ENCODE assay signal across 27 mouse cellular contexts in genomic region chr19:31460188-31460587, GRCm38 (mm10).
A peak's percentile ranks its signal among the peaks of the same experiment; 100 is the strongest.
DNase-seq lines count a peak whose midpoint lies in the region; ATAC-seq lines count a peak whose summit lies in the region.
"Had no signal": no experiment of that assay in that cellular context is flagged by ENCODE, and none has a peak within 500 bp of the region (broad histone marks: within the 10 kb centered on the region; RNA-seq: fewer than 3 reads in every experiment).

No protein-coding gene starts in this region.

- H3K36me3 ChIP-seq in midbrain, embryonic 11.5 days (ENCODE audit: control insufficient read depth, insufficient read depth, low read length) = no peaks in the 10 kb centered on the region
- H3K36me3 ChIP-seq: embryonic facial prominence, embryonic 13.5 days; embryonic facial prominence, embryonic 15.5 days; forebrain, embryonic 10.5 days; forebrain, embryonic 12.5 days; G1E had no signal

- H3K4me1 ChIP-seq in midbrain, embryonic 11.5 days (ENCODE audit: control insufficient read depth, insufficient read depth, low read length) = no peaks in the 10 kb centered on the region
- H3K4me1 ChIP-seq: embryonic facial prominence, embryonic 13.5 days; embryonic facial prominence, embryonic 15.5 days; forebrain, embryonic 10.5 days; forebrain, embryonic 12.5 days had no signal

- no peak overlapping the region for H3K27ac ChIP-seq in midbrain, embryonic 11.5 days (ENCODE audit: low read depth, low read length)
- H3K27ac ChIP-seq: embryonic facial prominence, embryonic 13.5 days; embryonic facial prominence, embryonic 15.5 days; forebrain, embryonic 10.5 days; forebrain, embryonic 12.5 days had no signal

- no peak overlapping the region for H3K4me2 ChIP-seq in midbrain, embryonic 11.5 days
- H3K4me2 ChIP-seq: embryonic facial prominence, embryonic 13.5 days; embryonic facial prominence, embryonic 15.5 days; forebrain, embryonic 12.5 days had no signal

- no peak for DNase-seq in midbrain, embryonic 11.5 days (ENCODE audit: low spot score, missing footprints)
- no peak for DNase-seq in right cerebral cortex, adult 2 months (ENCODE audit: low spot score in 2 of 2)
- no peak for DNase-seq in lung, postnatal 36 days
- DNase-seq: adrenal gland, adult 8-10 months; adrenal gland, postnatal 14 days; adrenal gland, postnatal 36 days; B cell, adult 2 months; cerebellum, adult 11-12 months; cerebellum, adult 2 months; cerebellum, adult 9-10 months; cerebellum, postnatal 10 days; cerebellum, postnatal 25 days; embryo, embryonic 11 days had no signal

- no peaks in the 10 kb centered on the region for H3K9me3 ChIP-seq in midbrain, embryonic 11.5 days (ENCODE audit: control insufficient read depth, low read length)
- H3K9me3 ChIP-seq: embryonic facial prominence, embryonic 13.5 days; embryonic facial prominence, embryonic 15.5 days; forebrain, embryonic 10.5 days; forebrain, embryonic 12.5 days; G1E had no signal

- peak; percentile 63 for ATAC-seq in common myeloid progenitor, adult 5-6 weeks (replicated peaks; ENCODE audit: low read depth, poor library complexity, severe bottlenecking)
- peak; percentile 86 for ATAC-seq in megakaryocyte, adult 5-6 weeks (ENCODE audit: poor library complexity, severe bottlenecking)
- ATAC-seq in midbrain, embryonic 11.5 days (ENCODE audit: low FRiP score) = no peak
- ATAC-seq: activated CD4-positive, CD25-positive, alpha-beta regulatory T cell, adult 4 months; CD4-positive, CD25-positive, alpha-beta regulatory T cell, adult 4 months; forebrain, embryonic 14.5 days; forebrain, embryonic 16.5 days; Patski had no signal

- H3K9ac ChIP-seq in midbrain, embryonic 11.5 days (ENCODE audit: low read length) = no peak overlapping the region
- H3K9ac ChIP-seq: embryonic facial prominence, embryonic 13.5 days; embryonic facial prominence, embryonic 15.5 days; forebrain, embryonic 12.5 days had no signal

- H3K27me3 ChIP-seq in midbrain, embryonic 11.5 days (ENCODE audit: control insufficient read depth, insufficient read depth, low read length) = no peaks in the 10 kb centered on the region
- H3K27me3 ChIP-seq: CH12.LX; embryonic facial prominence, embryonic 13.5 days; embryonic facial prominence, embryonic 15.5 days; forebrain, embryonic 12.5 days had no signal

- H3K4me3 ChIP-seq in midbrain, embryonic 11.5 days (ENCODE audit: low read depth, low read length) = no peak overlapping the region
- H3K4me3 ChIP-seq: embryonic facial prominence, embryonic 13.5 days; embryonic facial prominence, embryonic 15.5 days; erythroblast, embryonic 14.5 days; forebrain, embryonic 10.5 days; forebrain, embryonic 12.5 days had no signal
